Mouse (Mus musculus): ENCODE measurements around the gene Fam205c.

The Fam205c gene

DNA sequence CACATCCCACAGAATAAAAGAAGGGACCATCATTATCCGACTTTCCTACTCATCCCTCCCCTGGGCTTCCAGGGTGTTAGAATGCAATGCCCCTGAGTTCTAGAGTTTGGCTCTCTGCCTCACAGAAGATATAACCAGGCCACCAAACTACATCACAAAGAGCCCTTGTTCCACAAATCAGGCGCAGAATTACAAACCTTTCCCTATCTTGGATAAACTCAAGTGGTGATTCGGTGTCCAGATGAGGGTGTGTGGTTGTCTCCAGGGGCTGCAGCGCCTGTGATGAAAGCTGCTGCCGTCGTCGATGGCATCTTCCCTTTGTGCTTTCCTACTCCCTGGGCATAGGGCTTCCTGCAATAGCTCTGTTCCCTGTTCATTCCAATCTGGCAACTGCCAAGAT lies at the start of gene Fam205c:
Gene Fam205c (minus strand): TSS at position 101 of the 400 bp plus-strand sequence.
- DNase-seq (ENCODE audit: low read depth, low spot score) = no peak

DNA sequence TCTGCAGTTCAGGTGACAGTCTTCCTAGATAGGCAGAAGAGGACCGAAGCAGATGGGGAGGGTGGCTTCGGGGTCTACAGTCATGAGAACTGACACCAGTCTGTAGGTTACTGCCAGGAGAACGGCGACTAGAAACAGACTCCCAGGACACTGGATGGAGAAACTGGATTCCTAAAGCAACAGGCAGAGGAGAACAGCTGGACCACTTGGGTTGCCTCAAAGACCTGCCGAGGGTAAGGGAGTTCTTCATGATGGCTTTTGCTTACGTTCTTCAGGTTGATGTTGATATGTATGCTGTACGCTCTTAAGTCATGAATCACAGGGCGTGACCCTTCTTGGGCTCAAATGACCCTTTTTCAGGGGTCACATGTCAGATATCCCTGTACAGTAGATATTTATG lies 48.4 kb upstream of the Fam205c start:
- DNase-seq (ENCODE audit: low read depth, low spot score) = no peak

DNA sequence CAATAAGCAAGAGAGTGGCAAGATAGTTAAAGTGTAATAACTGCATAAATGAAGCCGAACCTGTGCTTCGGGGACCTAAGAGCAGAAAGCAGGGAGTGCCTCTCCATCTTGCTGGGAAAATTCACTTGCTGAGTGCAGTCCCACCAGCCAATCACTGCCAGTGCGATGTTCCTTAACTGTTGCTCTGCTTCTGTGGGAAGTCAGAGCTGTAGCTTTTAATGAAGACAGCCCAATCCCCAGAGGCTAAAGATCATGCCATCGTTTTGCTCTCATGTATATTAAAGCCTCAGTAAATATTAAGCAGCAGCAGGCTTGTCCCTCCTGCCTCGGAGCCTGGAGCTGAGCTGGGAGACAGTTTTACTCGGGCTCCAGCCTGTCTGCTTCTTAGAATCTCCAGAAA lies 48.0 kb upstream of the Fam205c start:
- no peak for DNase-seq (ENCODE audit: low read depth, low spot score)

DNA sequence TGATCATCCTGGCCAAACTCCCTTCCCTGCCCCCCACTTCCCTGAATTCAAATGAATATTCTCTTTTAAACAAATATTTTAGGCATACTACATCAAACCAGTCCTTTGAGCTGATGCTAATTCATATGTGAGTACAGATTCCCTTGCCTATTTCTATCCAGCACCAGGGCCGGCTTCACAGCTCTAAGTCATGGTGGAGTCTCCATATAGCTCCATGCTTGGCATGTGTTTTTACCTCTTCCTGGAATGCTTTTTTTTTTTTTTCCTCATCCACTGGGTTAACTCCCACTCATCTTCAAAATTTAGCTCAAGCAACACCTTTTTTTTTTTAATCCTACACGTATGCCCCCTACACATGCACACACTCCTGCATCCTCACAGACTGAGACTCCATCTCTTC lies 47.5 kb upstream of the Fam205c start:
- no peak for DNase-seq (ENCODE audit: low read depth, low spot score)

DNA sequence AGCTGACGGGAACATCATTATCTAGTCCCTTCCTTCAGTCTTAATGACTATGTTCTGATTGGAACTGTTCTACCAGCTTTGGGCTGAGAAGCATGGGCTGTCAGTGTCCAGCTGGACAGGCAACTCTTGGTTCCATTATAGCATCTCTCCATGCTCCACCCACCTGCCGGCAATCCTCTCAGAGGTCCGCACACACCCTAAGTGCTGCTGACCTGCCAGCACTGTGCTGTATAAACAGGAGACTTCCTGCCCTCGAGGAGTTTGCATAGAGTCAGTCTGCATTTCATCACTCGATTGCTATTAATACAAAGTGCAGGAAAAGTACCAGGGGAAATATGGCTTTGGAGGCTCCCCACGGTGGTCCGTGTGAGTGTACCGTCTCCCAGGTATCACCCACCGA lies 46.7 kb upstream of the Fam205c start:
- no peak for DNase-seq (ENCODE audit: low read depth, low spot score)

DNA sequence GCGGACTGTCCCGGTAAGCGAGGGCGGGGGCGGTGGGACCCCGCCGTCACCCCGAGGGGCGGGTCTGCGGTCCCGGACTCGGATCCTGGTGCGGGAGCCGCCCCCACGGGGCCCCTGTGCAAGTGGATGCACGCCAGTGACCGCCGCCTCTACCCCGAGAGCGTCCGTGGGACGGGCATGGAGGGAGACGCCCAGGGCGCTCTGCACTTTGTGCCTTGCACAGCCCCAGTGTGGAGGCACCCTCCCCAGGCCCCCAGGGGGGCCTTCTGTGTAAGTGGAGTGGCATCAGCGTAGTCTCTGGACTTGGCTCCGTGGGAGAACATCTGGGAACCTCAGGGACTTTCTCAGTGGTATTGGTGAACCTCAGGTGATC lies 43.4 kb upstream of the Fam205c start:
- no peak for DNase-seq (ENCODE audit: low read depth, low spot score)

DNA sequence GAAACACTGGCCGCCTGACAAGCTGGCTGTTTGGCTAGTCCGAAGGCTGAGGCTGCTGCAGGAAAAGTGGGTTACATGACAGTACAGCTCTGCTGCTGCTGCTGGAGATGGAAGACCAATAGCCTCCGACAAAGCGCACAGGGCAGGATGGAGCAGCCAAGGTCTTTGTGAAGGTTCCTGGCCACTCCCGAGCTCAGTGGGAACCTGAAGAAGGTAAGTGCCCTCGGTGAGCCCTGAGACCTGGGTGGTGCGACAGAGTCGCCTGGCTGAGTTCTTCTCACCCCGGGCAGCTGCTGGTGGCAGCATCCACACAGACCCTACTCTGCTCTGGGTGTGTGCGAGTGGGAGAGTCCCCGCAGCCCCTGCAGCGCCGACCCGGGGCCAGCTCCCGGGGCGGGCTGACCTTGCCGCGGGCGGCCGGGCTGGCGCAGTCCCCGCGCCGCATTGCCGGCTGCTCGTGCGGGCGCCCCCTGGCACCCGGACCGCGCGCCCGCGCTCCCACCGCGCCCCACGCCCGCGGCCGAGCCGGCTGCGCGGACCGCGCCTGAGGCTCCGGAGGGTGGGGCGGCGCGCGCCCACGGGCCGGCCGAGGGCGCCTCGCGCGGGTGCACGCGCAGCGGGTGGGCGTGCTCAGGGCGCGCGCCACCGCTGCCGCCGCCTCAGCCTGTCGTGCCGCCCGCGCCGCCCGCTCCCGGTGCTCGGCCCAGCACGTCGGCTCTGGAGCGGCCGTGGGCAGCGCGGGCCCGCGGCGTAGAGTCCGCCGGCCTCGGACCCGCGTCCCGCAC lies 42.8 kb upstream of the Fam205c start, which contains the start of gene Phf24:
Gene Phf24 (plus strand): TSS at position 44 of the 785 bp plus-strand sequence.
- DNase-seq (ENCODE audit: low read depth, low spot score) = no peak

DNA sequence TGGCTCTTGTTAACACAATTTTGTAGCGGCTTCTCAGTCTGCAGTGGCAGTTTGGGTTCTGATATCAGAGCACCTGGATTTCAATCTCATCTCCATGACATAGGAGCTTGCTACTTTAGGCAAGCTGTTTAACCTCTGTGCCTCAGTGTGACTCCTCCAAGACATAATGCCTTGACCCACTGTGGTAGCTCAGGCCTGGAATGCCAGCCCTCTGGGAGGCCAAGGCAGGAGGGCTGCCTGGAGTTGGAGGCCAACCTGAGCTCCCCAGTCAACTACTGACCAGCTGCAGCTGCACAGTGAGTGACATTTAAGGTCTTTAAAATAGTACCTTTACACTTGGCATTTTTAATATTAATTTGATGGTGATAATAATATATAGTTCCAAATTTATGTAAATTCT lies 41.9 kb upstream of the Fam205c start:
- no peak for DNase-seq (ENCODE audit: low read depth, low spot score)

DNA sequence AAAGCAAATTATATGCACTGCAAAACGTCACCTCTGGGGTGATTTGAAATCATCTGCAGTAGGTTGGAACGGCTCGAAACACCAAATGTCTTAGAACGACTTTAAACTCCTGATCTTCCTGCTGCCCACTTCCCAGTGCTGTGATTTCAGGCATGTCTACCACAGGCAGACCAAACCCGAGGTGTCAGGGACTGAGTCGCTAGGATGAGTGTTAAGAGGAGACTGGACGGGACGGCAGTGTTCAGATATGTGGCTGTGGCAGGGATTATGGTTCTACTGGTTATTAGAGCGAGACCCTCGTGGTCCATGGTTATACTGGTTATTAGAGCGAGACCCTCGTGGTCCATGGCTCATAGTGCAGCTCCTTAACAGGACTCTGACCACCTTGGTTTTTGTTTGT lies 41.3 kb upstream of the Fam205c start:
- DNase-seq (ENCODE audit: low read depth, low spot score) = no peak

DNA sequence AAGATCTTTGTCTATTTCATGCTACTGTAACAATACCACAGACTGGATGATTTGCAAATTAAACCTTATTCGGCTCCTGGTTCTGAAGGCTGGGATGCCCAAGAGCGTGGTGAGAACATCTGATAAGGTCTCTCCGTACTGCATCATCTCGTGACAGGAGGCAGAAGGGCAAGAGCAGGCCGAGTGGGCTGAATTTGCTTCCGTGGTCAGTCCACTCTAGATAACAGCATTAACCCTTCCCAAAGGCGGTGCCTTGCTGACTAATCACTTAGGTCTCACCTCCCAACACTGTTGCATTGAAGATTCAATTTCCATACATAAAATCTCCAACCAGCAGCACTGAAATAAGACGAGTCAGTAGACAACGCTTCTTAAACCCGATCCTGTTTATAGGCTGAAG lies 39.4 kb upstream of the Fam205c start:
- DNase-seq (ENCODE audit: low read depth, low spot score) = no peak

DNA sequence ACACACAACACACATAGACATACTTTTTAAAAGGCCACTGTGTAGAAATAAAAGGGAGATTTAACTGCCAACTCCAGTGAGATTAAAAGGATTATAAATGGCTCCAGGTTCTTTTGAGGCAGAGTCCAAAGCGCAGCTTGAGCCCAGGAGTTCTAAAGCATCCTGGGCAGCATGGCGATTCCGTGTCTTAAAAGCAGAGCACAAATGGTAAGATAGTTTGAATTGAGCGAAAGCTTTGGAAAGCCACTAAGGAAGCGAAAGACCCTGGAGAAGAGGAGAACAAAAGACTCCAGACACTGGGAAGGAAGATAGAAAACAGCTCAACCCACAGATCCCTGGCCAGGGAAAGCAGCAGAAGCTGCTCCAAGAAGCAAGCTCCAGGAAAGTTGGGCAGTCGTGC lies 30.9 kb upstream of the Fam205c start:
- DNase-seq (ENCODE audit: low read depth, low spot score) = no peak

DNA sequence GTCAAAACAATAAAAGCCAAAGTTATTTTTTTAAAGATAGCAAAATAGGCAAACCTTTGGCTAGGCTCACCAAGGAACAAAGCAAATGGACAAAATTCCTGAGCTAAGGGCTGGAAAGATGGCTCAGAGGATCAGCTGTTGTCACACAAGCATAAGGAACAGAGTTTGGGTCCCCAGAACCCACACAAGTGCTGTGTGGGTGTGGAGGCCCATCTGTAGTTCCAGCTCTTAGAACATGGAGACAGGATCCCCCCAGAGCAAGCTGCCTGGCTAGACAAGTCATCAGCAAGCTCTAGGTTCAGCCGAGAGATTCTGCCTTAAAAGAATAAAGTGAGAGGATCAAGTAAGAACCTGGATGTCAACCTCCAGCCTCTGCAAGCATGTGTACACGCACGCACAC lies 30.5 kb upstream of the Fam205c start:
- no peak for DNase-seq (ENCODE audit: low read depth, low spot score)

DNA sequence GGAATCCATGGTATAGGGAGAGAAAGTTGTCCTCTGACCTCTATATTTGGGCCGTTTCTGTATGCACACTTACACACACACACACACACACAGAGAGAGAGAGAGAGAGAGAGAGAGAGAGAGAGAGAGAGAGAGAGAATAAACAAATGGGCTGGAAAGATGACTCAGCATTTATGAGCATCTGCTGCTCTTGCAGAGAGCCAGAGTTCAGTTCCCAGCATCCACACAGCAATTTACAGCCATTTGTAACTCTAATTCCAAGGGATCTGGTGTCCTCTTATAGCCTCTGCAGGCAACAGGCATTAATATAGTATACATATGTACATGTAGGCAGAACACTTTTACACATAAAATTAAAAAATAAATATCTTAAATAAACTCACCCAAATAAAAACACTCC lies 29.9 kb upstream of the Fam205c start:
- DNase-seq (ENCODE audit: low read depth, low spot score) = peak; percentile 9

DNA sequence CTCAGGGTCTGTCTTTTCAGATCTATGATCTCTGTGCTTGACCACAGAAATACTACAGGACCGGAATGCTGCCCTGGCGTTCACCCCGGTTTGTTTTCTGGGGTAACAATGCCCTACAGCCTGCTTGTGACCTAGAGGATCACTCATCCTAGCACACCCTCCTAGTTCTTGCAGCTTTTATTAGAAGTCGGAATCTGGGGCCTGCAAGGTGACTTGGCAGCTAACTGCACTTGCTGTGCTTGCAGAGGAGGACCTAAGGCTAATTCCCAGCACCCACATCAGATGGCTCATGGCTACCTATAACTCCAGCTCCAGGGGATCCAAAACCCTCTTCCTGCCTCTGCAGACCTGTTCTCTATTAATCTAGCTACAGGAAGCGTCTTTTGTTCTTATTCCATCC lies 28.7 kb upstream of the Fam205c start:
- no peak for DNase-seq (ENCODE audit: low read depth, low spot score)

DNA sequence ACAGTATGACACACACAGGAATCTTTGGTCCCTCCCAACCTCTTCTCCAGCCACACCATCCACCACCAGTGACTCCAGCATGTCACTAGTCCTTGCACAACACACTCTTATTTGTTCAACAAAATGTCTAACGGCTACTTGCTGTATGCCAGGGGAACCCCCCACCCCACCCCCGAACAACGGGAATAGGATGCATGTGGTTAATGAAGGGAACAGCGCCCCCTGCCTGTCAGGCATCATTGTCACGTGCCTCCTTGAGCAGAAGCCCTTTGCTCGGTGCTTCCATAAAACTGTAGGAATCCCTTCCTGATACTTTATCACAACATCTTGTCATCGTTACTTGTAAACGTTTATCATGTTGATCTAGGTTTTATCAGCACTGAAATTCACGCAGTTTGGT lies 28.1 kb upstream of the Fam205c start:
- DNase-seq (ENCODE audit: low read depth, low spot score) = no peak

DNA sequence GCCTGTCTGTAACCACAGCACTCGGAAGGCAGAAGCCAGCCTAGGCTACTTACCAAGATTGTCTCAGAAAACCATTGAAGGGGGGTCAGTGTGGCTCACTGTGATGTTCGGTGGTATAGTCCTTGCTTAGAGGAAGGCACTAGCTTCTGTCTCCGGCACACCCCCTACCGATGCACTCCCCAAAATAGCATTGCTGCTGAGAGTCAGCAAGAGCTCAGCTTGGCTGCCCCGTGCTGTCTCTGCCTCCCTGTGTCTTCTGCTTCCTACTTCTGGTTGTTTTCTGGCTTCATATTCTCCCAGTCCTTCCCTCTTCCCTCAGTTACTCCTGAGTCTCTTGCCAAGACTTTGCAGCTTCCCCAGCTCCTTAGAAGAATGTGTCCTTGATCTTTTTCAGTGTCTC lies 26.8 kb upstream of the Fam205c start:
- no peak for DNase-seq (ENCODE audit: low read depth, low spot score)

DNA sequence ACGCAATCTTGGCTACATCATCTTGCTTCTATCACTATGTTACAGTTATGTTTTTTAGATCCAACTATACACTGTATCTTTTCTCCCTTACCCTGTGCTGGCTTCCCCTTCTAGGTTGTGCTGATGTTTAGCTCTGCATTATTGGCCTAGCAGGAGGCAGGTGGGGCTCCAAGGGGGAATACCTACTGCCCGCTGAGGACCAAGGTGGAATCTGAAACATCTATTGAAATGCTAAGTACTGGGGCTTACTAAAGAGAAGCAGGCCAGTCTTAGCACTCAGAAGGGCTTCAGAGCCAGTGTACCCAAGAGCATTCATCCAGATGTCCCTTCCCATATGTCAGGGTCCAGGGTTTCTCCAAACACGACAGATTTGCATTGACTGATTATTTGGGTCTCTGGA lies 24.9 kb upstream of the Fam205c start:
- DNase-seq (ENCODE audit: low read depth, low spot score) = no peak

DNA sequence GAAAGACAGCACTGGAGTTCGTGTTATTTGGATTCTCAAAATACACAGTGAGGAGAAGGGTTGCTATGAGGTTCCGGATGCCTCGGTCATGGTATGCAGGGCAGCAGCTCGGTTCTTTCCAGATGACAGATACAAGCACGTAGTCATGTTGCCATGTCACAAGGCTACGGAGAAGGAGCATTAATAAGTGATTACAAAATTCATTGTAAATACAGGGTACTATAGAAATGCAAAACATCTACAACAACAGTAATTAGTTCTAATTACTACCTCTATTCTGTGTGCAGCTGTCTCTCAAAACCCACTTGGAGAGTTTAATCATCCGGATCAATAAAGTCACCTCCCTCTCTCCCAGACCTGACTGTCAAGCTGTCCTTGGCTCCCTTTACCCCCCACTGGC lies 21.1 kb upstream of the Fam205c start:
- DNase-seq (ENCODE audit: low read depth, low spot score) = no peak

DNA sequence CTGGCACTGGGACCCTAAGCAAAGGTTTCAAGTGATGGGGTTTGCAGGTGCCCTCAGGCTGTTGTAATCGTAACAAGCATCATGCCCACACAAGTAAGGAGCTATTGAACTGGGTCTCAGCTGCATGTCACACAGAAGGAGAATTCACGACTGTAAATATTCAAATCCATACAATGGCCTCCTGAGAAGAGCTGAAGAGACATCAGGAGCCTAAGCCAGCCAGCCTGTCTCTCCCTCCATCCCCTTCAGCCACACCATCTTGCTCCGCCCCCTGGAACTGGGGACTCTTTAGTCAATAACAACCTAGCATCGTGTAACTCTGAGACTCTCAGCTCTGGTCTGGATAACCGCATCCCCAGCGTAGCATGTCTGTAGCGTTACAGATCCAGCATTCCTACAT lies 17.1 kb upstream of the Fam205c start:
- DNase-seq (ENCODE audit: low read depth, low spot score) = no peak

DNA sequence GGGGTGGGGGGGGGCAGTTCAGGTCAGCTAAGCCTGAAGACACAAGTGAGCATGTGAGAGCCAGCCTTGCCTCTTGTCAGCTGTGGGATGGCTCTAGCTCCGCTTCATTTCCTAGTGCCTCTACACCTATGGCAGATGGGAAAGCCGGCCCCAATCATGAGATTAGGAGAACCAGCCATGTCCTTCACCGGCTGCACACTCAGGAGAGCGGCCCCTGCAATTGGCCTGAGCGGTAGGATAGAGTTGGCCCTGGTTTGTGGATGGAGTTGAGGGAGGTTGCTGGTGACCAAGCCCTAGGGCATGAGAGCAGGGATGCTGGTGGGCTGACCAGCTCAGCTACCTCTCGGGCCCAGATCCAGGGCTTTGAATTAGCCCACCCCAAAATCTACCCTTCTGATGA lies 14.8 kb upstream of the Fam205c start:
- no peak for DNase-seq (ENCODE audit: low read depth, low spot score)

DNA sequence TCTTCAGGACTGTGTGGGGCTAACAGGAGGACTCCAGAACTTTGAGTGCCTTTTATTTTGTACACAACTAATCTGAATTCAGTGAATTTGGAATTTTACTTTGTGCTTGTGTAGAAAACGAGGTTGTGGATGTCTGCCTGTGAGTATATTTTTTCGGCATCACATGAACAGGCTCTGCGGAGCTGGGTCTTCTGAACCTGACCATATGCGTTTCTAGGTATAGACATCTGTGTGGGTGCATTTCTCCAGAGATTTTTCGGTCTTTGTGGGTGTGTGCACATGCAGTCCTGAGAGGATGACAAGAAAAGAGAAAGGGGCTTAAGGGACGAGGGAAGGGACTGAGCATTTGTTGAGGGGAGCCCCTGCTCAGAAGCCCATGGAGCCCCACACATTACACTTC lies 12.9 kb upstream of the Fam205c start:
- no peak for DNase-seq (ENCODE audit: low read depth, low spot score)

DNA sequence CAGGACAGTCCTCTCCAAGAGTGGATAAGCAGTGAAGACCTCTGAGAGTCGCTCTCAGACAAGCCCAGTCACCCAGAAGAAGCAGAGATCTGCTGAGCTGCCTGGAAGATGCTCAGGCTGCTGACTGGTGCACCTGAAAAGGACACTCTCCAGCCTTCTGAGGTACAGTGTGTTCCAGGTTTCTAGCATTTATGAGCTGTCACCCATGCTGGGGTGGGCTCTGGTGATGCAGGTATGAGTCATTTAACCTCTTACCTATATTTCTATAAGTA lies 6.6 kb upstream of the Fam205c start:
- DNase-seq (ENCODE audit: low read depth, low spot score) = no peak

DNA sequence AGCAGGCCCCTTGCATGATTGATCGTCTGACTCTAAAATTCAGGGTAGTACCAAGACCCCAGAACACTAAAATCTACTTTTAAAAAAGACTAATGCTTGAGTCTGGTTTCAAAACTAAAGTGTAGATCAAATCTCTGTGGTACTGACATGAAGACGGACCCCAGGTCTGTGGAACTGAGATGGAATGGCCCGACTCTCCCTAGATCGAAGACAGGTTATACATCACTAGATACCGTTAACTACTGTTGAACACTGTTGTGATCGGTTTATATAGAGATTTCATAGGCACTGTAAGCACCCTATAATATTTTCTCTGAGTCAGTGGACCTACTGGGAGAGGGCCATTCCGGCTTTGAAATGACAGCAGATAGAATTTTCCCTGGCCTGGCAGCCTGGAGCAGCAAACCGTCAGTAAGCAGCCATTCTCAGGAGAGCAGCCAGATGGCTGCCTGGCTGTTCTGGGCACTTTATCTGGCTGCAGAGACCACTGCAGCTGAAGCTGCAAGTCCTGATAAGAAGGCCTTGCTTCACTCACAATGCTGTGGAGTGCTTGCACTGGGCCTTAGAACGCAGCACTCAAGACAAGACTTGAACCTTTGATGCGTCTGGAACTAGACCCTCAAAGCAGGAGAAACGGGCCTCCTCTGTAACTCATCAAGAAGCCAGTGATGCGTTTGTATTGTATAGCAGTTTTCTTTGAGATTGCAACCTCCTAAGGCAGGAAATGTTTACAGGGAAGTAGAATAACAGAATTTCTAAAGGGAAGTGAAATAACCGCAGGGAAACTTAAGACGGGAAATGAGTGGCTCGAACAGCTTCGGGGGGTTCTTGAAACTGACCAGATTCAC lies 6.0 kb upstream of the Fam205c start:
- DNase-seq (ENCODE audit: low read depth, low spot score) = no peak
